Mouse (Mus musculus) embryonic facial prominence, embryonic 15.5 days (tissue): Measurements from ENCODE around the gene Eps8. TPM values are rescaled to one million over a fixed set of nuclear protein-coding genes. Genes with fewer than 3 reads are reported as not detected.

ENCODE experiments used
- ATAC-seq: fragments of 200-750 bp; cut with Nextera tagmentation; 2 replicates; pipeline ENCODE4 v1.8.0; 2017; ENCODE audit warnings: low read depth, moderate TSS enrichment; ENCODE audit not compliant: insufficient number of reproducible peaks, low FRiP score, low TSS enrichment
- H3K27ac ChIP-seq: fragments of 300-500 bp; sonication (generic); replicated peaks from 2 replicates; pipeline ENCODE4 v1.5.1; 2015; ENCODE audit warnings: mild to moderate bottlenecking, inconsistent platforms
- H3K27me3 ChIP-seq: fragments of 300-500 bp; sonication (generic); 2 replicates; pipeline ENCODE4 v1.6.1; 2015; ENCODE audit warnings: inconsistent platforms
- H3K36me3 ChIP-seq: fragments of 300-500 bp; sonication (generic); 2 replicates; pipeline ENCODE4 v1.6.1; 2015; ENCODE audit warnings: mild to moderate bottlenecking, inconsistent platforms
- H3K4me1 ChIP-seq: fragments of 300-500 bp; sonication (generic); 2 replicates; pipeline ENCODE4 v1.6.1; 2015; ENCODE audit warnings: inconsistent platforms
- H3K4me2 ChIP-seq: fragments of 300-500 bp; sonication (generic); replicated peaks from 2 replicates; pipeline ENCODE4 v1.6.1; 2015; ENCODE audit warnings: mild to moderate bottlenecking, inconsistent platforms
- H3K4me3 ChIP-seq: fragments of 300-500 bp; sonication (generic); replicated peaks from 2 replicates; pipeline ENCODE4 v1.5.1; 2015; ENCODE audit warnings: mild to moderate bottlenecking, inconsistent platforms
- H3K9ac ChIP-seq: fragments of 300-500 bp; sonication (generic); 2 replicates; pipeline ENCODE4 v1.6.1; 2015; ENCODE audit warnings: inconsistent platforms
- H3K9me3 ChIP-seq: fragments of 300-500 bp; sonication (generic); replicated peaks from 2 replicates; pipeline ENCODE4 v1.6.1; 2016; ENCODE audit warnings: inconsistent platforms
- WGBS: fragments of 180-500 bp; shearing (Covaris S2); methylation state at CpG from one replicate; pipeline ENCODE4 v1.1.7; 2015; 5-methylcytosine and 5-hydroxymethylcytosine counted together
- polyA plus RNA-seq: library from polyadenylated mRNA; unstranded; fragments of >200 nt; fragmentation: Nextera tagmentation; extraction: Ambion mirVana; gene quantifications from 2 replicates; pipeline ENCODE4 v1.2.1, GENCODE M21; 2015

The Eps8 gene
- polyA plus RNA-seq, 1 experiment from 2014 or later: 30.9 TPM

GRCm38 (mm10) chr6:137613903-137614302, 40.8 kb downstream of the Eps8 start:
- no peak overlapping the region for H3K4me2 ChIP-seq
- no peaks in the 10 kb centered on the region for H3K9me3 ChIP-seq
- H3K27me3 ChIP-seq: no peaks in the 10 kb centered on the region
- H3K4me1 ChIP-seq: 0 out of 2 replicates have a peak, but pooled peaks cover 9% of the 10 kb centered on the region
- WGBS: 27% methylated on average over 4 of the region's 4 CpGs
- no peak overlapping the region for H3K27ac ChIP-seq
- H3K4me3 ChIP-seq: no peak overlapping the region
- H3K9ac ChIP-seq: no peak overlapping the region
- H3K36me3 ChIP-seq: no peaks in the 10 kb centered on the region
- no peak for ATAC-seq

GRCm38 (mm10) chr6:137612071-137612547, 42.6 kb downstream of the Eps8 start:
- Histone ChIP-seq H3K36me3 (no peaks in the 10 kb centered on the region), H3K4me3 (no peak overlapping the region), H3K27ac (no peak overlapping the region), H3K4me1 (0 out of 2 replicates have a peak, but pooled peaks cover 9% of the 10 kb centered on the region), H3K27me3 (no peaks in the 10 kb centered on the region), H3K4me2 (no peak overlapping the region), H3K9me3 (no peaks in the 10 kb centered on the region), H3K9ac (no peak overlapping the region)
- no peak for ATAC-seq
- WGBS: 58% methylated on average over 2 of the region's 2 CpGs

- Histone ChIP-seq H3K36me3 (no peaks in the 10 kb centered on the region), H3K9ac (no peak overlapping the region), H3K4me1 (no peaks in the 10 kb centered on the region), H3K9me3 (no peaks in the 10 kb centered on the region), H3K4me3 (no peak overlapping the region), H3K27me3 (no peaks in the 10 kb centered on the region), H3K27ac (no peak overlapping the region), H3K4me2 (no peak overlapping the region)
- ATAC-seq: no peak
- WGBS: 90% methylated on average over 17 of the region's 17 CpGs
These were observed 46.3 kb downstream of the Eps8 start for GRCm38 (mm10) chr6:137608160-137608930.

GRCm38 (mm10) chr6:137606541-137606940, 48.1 kb downstream of the Eps8 start:
- H3K4me1 ChIP-seq: no peaks in the 10 kb centered on the region
- ATAC-seq: no peak
- H3K9ac ChIP-seq: no peak overlapping the region
- H3K36me3 ChIP-seq: no peaks in the 10 kb centered on the region
- H3K4me2 ChIP-seq: no peak overlapping the region
- H3K27me3 ChIP-seq: no peaks in the 10 kb centered on the region
- WGBS: 89% methylated on average over 7 of the region's 7 CpGs
- H3K4me3 ChIP-seq: no peak overlapping the region
- H3K27ac ChIP-seq: no peak overlapping the region
- H3K9me3 ChIP-seq: no peaks in the 10 kb centered on the region

GRCm38 (mm10) chr6:137604417-137605248, 50.0 kb downstream of the Eps8 start:
- no peak for ATAC-seq
- Histone ChIP-seq H3K27ac (no peak overlapping the region), H3K9me3 (no peaks in the 10 kb centered on the region), H3K36me3 (no peaks in the 10 kb centered on the region), H3K4me3 (no peak overlapping the region), H3K9ac (no peak overlapping the region), H3K4me2 (no peak overlapping the region), H3K27me3 (no peaks in the 10 kb centered on the region), H3K4me1 (no peaks in the 10 kb centered on the region)
- WGBS: 83% methylated on average over 4 of the region's 4 CpGs

GRCm38 (mm10) chr6:137598306-137598705, 56.4 kb downstream of the Eps8 start:
- Histone ChIP-seq H3K4me1 (no peaks in the 10 kb centered on the region), H3K27me3 (no peaks in the 10 kb centered on the region), H3K4me2 (no peak overlapping the region), H3K9ac (no peak overlapping the region), H3K36me3 (no peaks in the 10 kb centered on the region), H3K4me3 (no peak overlapping the region), H3K27ac (no peak overlapping the region), H3K9me3 (no peaks in the 10 kb centered on the region)
- WGBS: 34% methylated on average over 7 of the region's 7 CpGs
- no peak for ATAC-seq

- Histone ChIP-seq H3K27me3 (no peaks in the 10 kb centered on the region), H3K9me3 (no peaks in the 10 kb centered on the region), H3K27ac (no peak overlapping the region), H3K9ac (no peak overlapping the region), H3K4me2 (no peak overlapping the region), H3K4me1 (no peaks in the 10 kb centered on the region), H3K36me3 (no peaks in the 10 kb centered on the region), H3K4me3 (no peak overlapping the region)
- ATAC-seq: no peak
- 87% methylated on average over 8 of the region's 8 CpGs for WGBS
These were observed 57.1 kb downstream of the Eps8 start for GRCm38 (mm10) chr6:137597442-137598058.

- H3K4me3 ChIP-seq: no peak overlapping the region
- no peaks in the 10 kb centered on the region for H3K9me3 ChIP-seq
- H3K36me3 ChIP-seq: no peaks in the 10 kb centered on the region
- H3K4me2 ChIP-seq: no peak overlapping the region
- H3K4me1 ChIP-seq: no peaks in the 10 kb centered on the region
- H3K27me3 ChIP-seq: no peaks in the 10 kb centered on the region
- H3K27ac ChIP-seq: no peak overlapping the region
- ATAC-seq: no peak
- H3K9ac ChIP-seq: no peak overlapping the region
- WGBS: 90% methylated on average over 10 of the region's 10 CpGs
These were observed 62.1 kb downstream of the Eps8 start for GRCm38 (mm10) chr6:137592582-137592981.

- Histone ChIP-seq H3K27me3 (no peaks in the 10 kb centered on the region), H3K27ac (no peak overlapping the region), H3K9me3 (no peaks in the 10 kb centered on the region), H3K9ac (no peak overlapping the region), H3K36me3 (no peaks in the 10 kb centered on the region), H3K4me2 (no peak overlapping the region), H3K4me3 (no peak overlapping the region), H3K4me1 (no peaks in the 10 kb centered on the region)
- 75% methylated on average over 3 of the region's 3 CpGs for WGBS
- no peak for ATAC-seq
These were observed 65.4 kb downstream of the Eps8 start for GRCm38 (mm10) chr6:137589245-137589618.

- Histone ChIP-seq H3K4me1 (no peaks in the 10 kb centered on the region), H3K4me2 (no peak overlapping the region), H3K4me3 (no peak overlapping the region), H3K27me3 (no peaks in the 10 kb centered on the region), H3K27ac (no peak overlapping the region), H3K9ac (no peak overlapping the region), H3K9me3 (no peaks in the 10 kb centered on the region), H3K36me3 (no peaks in the 10 kb centered on the region)
- no peak for ATAC-seq
- WGBS: 84% methylated on average over 10 of the region's 10 CpGs
These were observed 66.0 kb downstream of the Eps8 start for GRCm38 (mm10) chr6:137588481-137589244.

GRCm38 (mm10) chr6:137587866-137588265, 66.8 kb downstream of the Eps8 start:
- WGBS: 74% methylated on average over 6 of the region's 6 CpGs
- no peak overlapping the region for H3K9ac ChIP-seq
- H3K4me3 ChIP-seq: no peak overlapping the region
- no peaks in the 10 kb centered on the region for H3K4me1 ChIP-seq
- H3K27me3 ChIP-seq: no peaks in the 10 kb centered on the region
- H3K27ac ChIP-seq: no peak overlapping the region
- no peaks in the 10 kb centered on the region for H3K36me3 ChIP-seq
- no peak for ATAC-seq
- no peaks in the 10 kb centered on the region for H3K9me3 ChIP-seq
- H3K4me2 ChIP-seq: no peak overlapping the region
